ENCODE assay signal across 10 mouse cellular contexts in genomic region chr5:135901354-135902095, GRCm38 (mm10). TPM values are rescaled to one million over a fixed set of nuclear protein-coding genes. Genes with fewer than 3 reads are reported as not detected.
A peak's percentile ranks its signal among the peaks of the same experiment; 100 is the strongest.
DNase-seq lines count a peak whose midpoint lies in the region; ATAC-seq and TF ChIP-seq lines count a peak whose summit lies in the region.
"Had no signal": no experiment of that assay in that cellular context is flagged by ENCODE, and none has a peak within 500 bp of the region (broad histone marks: within the 10 kb centered on the region; RNA-seq: fewer than 3 reads in every experiment).

No protein-coding gene starts in this region.

- H3K27ac ChIP-seq in hindbrain, postnatal 0 days: no peak overlapping the region
- no peak overlapping the region for H3K27ac ChIP-seq in hindbrain, embryonic 11.5 days (ENCODE audit: low read depth, low read length)
- H3K27ac ChIP-seq in MEL (ENCODE audit: control insufficient read depth, low read depth, low read length): no peak overlapping the region
- H3K27ac ChIP-seq in midbrain, embryonic 14.5 days (replicated peaks; ENCODE audit: low read depth, low read length): no peak overlapping the region
- H3K27ac ChIP-seq: limb, embryonic 12.5 days had no signal

- TF ChIP-seq POLR2A in MEL (IDR thresholded peaks at IDR 0.05; ENCODE audit: control insufficient read depth in 1 of 2, insufficient read depth in 1 of 2, low read depth in 1 of 2, low read length in 2 of 2, poor library complexity in 1 of 2): no peak

- no peak overlapping the region for H3K4me3 ChIP-seq in hindbrain, postnatal 0 days (ENCODE audit: low read length)
- H3K4me3 ChIP-seq in hindbrain, embryonic 11.5 days (ENCODE audit: low read depth, low read length): no peak overlapping the region
- no peak overlapping the region for H3K4me3 ChIP-seq in MEL (ENCODE audit: control insufficient read depth in 1 of 2, insufficient read depth in 1 of 2, low read depth in 2 of 2, low read length in 2 of 2)
- H3K4me3 ChIP-seq in midbrain, embryonic 14.5 days (replicated peaks; ENCODE audit: low read depth, low read length): no peak overlapping the region
- H3K4me3 ChIP-seq: limb, embryonic 12.5 days had no signal

- H3K9ac ChIP-seq in hindbrain, postnatal 0 days (replicated peaks; ENCODE audit: low read length): no peak overlapping the region
- no peak overlapping the region for H3K9ac ChIP-seq in hindbrain, embryonic 11.5 days (ENCODE audit: low read depth, low read length)
- H3K9ac ChIP-seq in MEL (ENCODE audit: control insufficient read depth, low read depth, low read length, poor library complexity, severe bottlenecking): no peak overlapping the region
- no peak overlapping the region for H3K9ac ChIP-seq in midbrain, embryonic 14.5 days (replicated peaks; ENCODE audit: low read length)
- H3K9ac ChIP-seq: limb, embryonic 12.5 days had no signal

- H3K9me3 ChIP-seq in hindbrain, postnatal 0 days (ENCODE audit: low read length): no peaks in the 10 kb centered on the region
- H3K9me3 ChIP-seq in hindbrain, embryonic 11.5 days (ENCODE audit: control insufficient read depth, low read length): no peaks in the 10 kb centered on the region
- H3K9me3 ChIP-seq in MEL (replicated peaks; ENCODE audit: insufficient read depth, low read length): no peaks in the 10 kb centered on the region
- H3K9me3 ChIP-seq in midbrain, embryonic 14.5 days (ENCODE audit: control insufficient read depth, low read length): no peaks in the 10 kb centered on the region
- H3K9me3 ChIP-seq: limb, embryonic 12.5 days had no signal

- peak; percentile 55 for DNase-seq in hindbrain, postnatal 0 days (ENCODE audit: low spot score)
- no peak for DNase-seq in hindbrain, embryonic 11.5 days (ENCODE audit: low spot score)
- DNase-seq in 416B (ENCODE audit: low read depth): peak; percentile 58
- DNase-seq in MEL (ENCODE audit: low read depth, low spot score): peak; percentile 60
- peak; percentile 82 for DNase-seq in induced T-regulatory cell, adult 2 months (ENCODE audit: low read depth)
- DNase-seq in right cerebral cortex, postnatal 14 days: no peak
- DNase-seq in midbrain, embryonic 14.5 days: no peak

- WGBS in hindbrain, postnatal 0 days: 64% methylated on average over 6 of the region's 6 CpGs
- 68% methylated on average over 6 of the region's 6 CpGs for WGBS in hindbrain, embryonic 11.5 days
- WGBS in midbrain, embryonic 14.5 days: 65% methylated on average over 6 of the region's 6 CpGs

- peak; percentile 59 for TF ChIP-seq CTCF in hindbrain, postnatal 0 days (IDR thresholded peaks at IDR 0.05; ENCODE audit: low read depth)
- peak; percentile 65 to 77 (median 69) for TF ChIP-seq CTCF in MEL (IDR thresholded peaks at IDR 0.05 in 2 of 3, conservative IDR thresholded peaks at IDR 0.05 in 1 of 3; ENCODE audit: control insufficient read depth in 1 of 3, insufficient read depth in 1 of 3, low read depth in 2 of 3, low read length in 3 of 3, poor library complexity in 1 of 3, severe bottlenecking in 1 of 3)

- no peaks in the 10 kb centered on the region for H3K27me3 ChIP-seq in hindbrain, postnatal 0 days (ENCODE audit: insufficient read depth, low read length)
- H3K27me3 ChIP-seq in hindbrain, embryonic 11.5 days (ENCODE audit: control insufficient read depth, insufficient read depth, low read length): no peaks in the 10 kb centered on the region
- no peaks in the 10 kb centered on the region for H3K27me3 ChIP-seq in MEL (ENCODE audit: control insufficient read depth in 1 of 2, insufficient read depth in 2 of 2, low read length in 2 of 2)
- no peaks in the 10 kb centered on the region for H3K27me3 ChIP-seq in midbrain, embryonic 14.5 days (ENCODE audit: control insufficient read depth, insufficient read depth, low read length)
- H3K27me3 ChIP-seq: limb, embryonic 12.5 days had no signal

- 0 out of 2 replicates have a peak, but pooled peaks cover 1% of the 10 kb centered on the region for H3K36me3 ChIP-seq in hindbrain, postnatal 0 days (ENCODE audit: insufficient read depth, low read length)
- H3K36me3 ChIP-seq in hindbrain, embryonic 11.5 days (ENCODE audit: control insufficient read depth, insufficient read depth, low read length): no peaks in the 10 kb centered on the region
- H3K36me3 ChIP-seq in MEL (ENCODE audit: control insufficient read depth in 1 of 2, insufficient read depth in 2 of 2, low read length in 2 of 2): no peaks in the 10 kb centered on the region
- peaks cover 15% of the 10 kb centered on the region for H3K36me3 ChIP-seq in midbrain, embryonic 14.5 days (ENCODE audit: control insufficient read depth, insufficient read depth, low read length)

- no peaks in the 10 kb centered on the region for H3K4me1 ChIP-seq in hindbrain, postnatal 0 days (ENCODE audit: insufficient read depth, low read length)
- H3K4me1 ChIP-seq in hindbrain, embryonic 11.5 days (replicated peaks; ENCODE audit: control insufficient read depth, insufficient read depth, low read length): no peaks in the 10 kb centered on the region
- no peaks in the 10 kb centered on the region for H3K4me1 ChIP-seq in MEL (ENCODE audit: control insufficient read depth in 1 of 2, insufficient read depth in 2 of 2, low read length in 2 of 2)
- peaks cover 15% of the 10 kb centered on the region; the same call in 1 of the 2 replicates for H3K4me1 ChIP-seq in midbrain, embryonic 14.5 days (ENCODE audit: control insufficient read depth, insufficient read depth, low read length)

- no peaks in the 10 kb centered on the region for H3K79me2 ChIP-seq in MEL (ENCODE audit: control insufficient read depth, insufficient read depth, low read length, poor library complexity)

- ATAC-seq in hindbrain, postnatal 0 days: no peak
- ATAC-seq in hindbrain, embryonic 11.5 days (ENCODE audit: low FRiP score): no peak
- no peak for ATAC-seq in granulocyte monocyte progenitor cell, adult 5-6 weeks (replicated peaks; ENCODE audit: poor library complexity, severe bottlenecking)
- no peak for ATAC-seq in midbrain, embryonic 14.5 days (ENCODE audit: low FRiP score, low TSS enrichment)
- ATAC-seq: inflammation-experienced regulatory T-cells, adult 6 months had no signal

- peak; percentile 26 for TF ChIP-seq RAD21 in MEL (IDR thresholded peaks at IDR 0.05; ENCODE audit: low read depth, low read length)

- no peak overlapping the region for H3K4me2 ChIP-seq in hindbrain, postnatal 0 days (ENCODE audit: low read depth, low read length)
- H3K4me2 ChIP-seq in hindbrain, embryonic 11.5 days (replicated peaks; ENCODE audit: low read depth, low read length): no peak overlapping the region
- no peak overlapping the region for H3K4me2 ChIP-seq in midbrain, embryonic 14.5 days (ENCODE audit: low read length)
- H3K4me2 ChIP-seq: limb, embryonic 12.5 days had no signal

- no peak for TF ChIP-seq EP300 in MEL (IDR thresholded peaks at IDR 0.05; ENCODE audit: low read depth in 1 of 2, low read length in 2 of 2)

TF ChIP-seq in MEL, 35 proteins besides CTCF, POLR2A, EP300 and RAD21:
- TF ChIP-seq TCF12 (IDR thresholded peaks at IDR 0.05; ENCODE audit: low read depth, low read length) (no peak), ZNF384 (IDR thresholded peaks at IDR 0.05; ENCODE audit: low read depth, low read length) (peak; percentile 83), ZMIZ1 (IDR thresholded peaks at IDR 0.05; ENCODE audit: low read depth, low read length) (no peak), SMC3 (IDR thresholded peaks at IDR 0.05; ENCODE audit: low read depth, low read length) (peak; percentile 33; the same call in 1 of the 2 replicates)

RNA-seq across cellular contexts. Expression of gene Hspb1, which starts 13.8 kb away (rescaled TPM):
- 29.4 and 29.6 TPM in 2 replicates for total RNA-seq in hindbrain, postnatal 0 days (2014; rRNA removed)
- polyA plus RNA-seq in hindbrain, postnatal 0 days (2015; fragmentation: Nextera tagmentation; extraction: Ambion mirVana): 28.0 and 30.0 TPM in 2 replicates
- polyA plus RNA-seq in hindbrain, embryonic 11.5 days (2014; fragmentation: Nextera tagmentation; extraction: Ambion mirVana): 16.6 and 26.1 TPM in 2 replicates
- total RNA-seq in MEL (2012; rRNA removed): not detected in 2 replicates
- polyA plus RNA-seq in MEL (2012; ENCODE audit: insufficient read depth in 1 of 2, insufficient read length in 2 of 2, low read depth in 1 of 2, low replicate concordance in 2 of 2, missing spikeins in 1 of 2): not detected
- total RNA-seq in granulocyte monocyte progenitor cell, adult 5-6 weeks (2014; fragmentation: Nextera tagmentation): not detected in 2 replicates
- total RNA-seq in granulocyte monocyte progenitor cell, adult 5-6 weeks (2017): not detected in 2 replicates
- polyA plus RNA-seq in midbrain, embryonic 14.5 days (2014; fragmentation: Nextera tagmentation; extraction: Ambion mirVana): 5.5 and 6.4 TPM in 2 replicates

RNA-seq across cellular contexts. Expression of gene Ywhag, which starts 32.9 kb away (rescaled TPM):
- total RNA-seq in hindbrain, postnatal 0 days (2014; rRNA removed): 334 and 336 TPM in 2 replicates
- polyA plus RNA-seq in hindbrain, postnatal 0 days (2015; fragmentation: Nextera tagmentation; extraction: Ambion mirVana): 734 and 782 TPM in 2 replicates
- polyA plus RNA-seq in hindbrain, embryonic 11.5 days (2014; fragmentation: Nextera tagmentation; extraction: Ambion mirVana): 204 and 208 TPM in 2 replicates
- total RNA-seq in MEL (2012; rRNA removed): 109 and 116 TPM in 2 replicates
- 100 to 1,000 TPM; 268 to 295 TPM for polyA plus RNA-seq in MEL (2012; ENCODE audit: insufficient read depth in 1 of 2, insufficient read length in 2 of 2, low read depth in 1 of 2, low replicate concordance in 2 of 2, missing spikeins in 1 of 2)
- 97.2 and 120 TPM in 2 replicates for total RNA-seq in granulocyte monocyte progenitor cell, adult 5-6 weeks (2014; fragmentation: Nextera tagmentation)
- total RNA-seq in granulocyte monocyte progenitor cell, adult 5-6 weeks (2017): 92.2 and 107 TPM in 2 replicates
- polyA plus RNA-seq in midbrain, embryonic 14.5 days (2014; fragmentation: Nextera tagmentation; extraction: Ambion mirVana): 420 and 582 TPM in 2 replicates

Comparison
In these comparisons a context has a peak if more than half of its experiments do, and no peak if none do; other contexts are left out.
1. DNase-seq: peak in hindbrain, postnatal 0 days (single experiment), 416B (single experiment), MEL (single experiment) and induced T-regulatory cell, adult 2 months (single experiment); none in hindbrain, embryonic 11.5 days (single experiment), right cerebral cortex, postnatal 14 days (single experiment) and midbrain, embryonic 14.5 days (single experiment).